Mouse (Mus musculus): ENCODE data around the gene Olfr90.

- TF ChIP-seq CTCF (IDR thresholded peaks at IDR 0.05; ENCODE audit: low read depth) (no peak), EP300 (IDR thresholded peaks at IDR 0.05; ENCODE audit: low read depth) (no peak)
Observed at GRCm38 (mm10) chr17:37085545-37085944, 2.8 kb downstream of the Olfr90 start.

Measured in heart, postnatal 0 days (tissue).